Mouse (Mus musculus) NIH3T3 (cell line): ENCODE measurements around the gene Col13a1.

Experiments used
- DNase-seq: peaks from one replicate; pipeline ENCODE4 v3.0.0-alpha.2; 2012; ENCODE audit warnings: low read depth

The Col13a1 gene

GRCm38 (mm10) chr10:61829046-61829445, 149.9 kb downstream of the Col13a1 start:
- DNase-seq = no peak

GRCm38 (mm10) chr10:61827950-61828936, 150.7 kb downstream of the Col13a1 start:
- no peak for DNase-seq

GRCm38 (mm10) chr10:61826753-61827435, 152.0 kb downstream of the Col13a1 start:
- DNase-seq = no peak

GRCm38 (mm10) chr10:61825979-61826752, 152.7 kb downstream of the Col13a1 start:
- no peak for DNase-seq

GRCm38 (mm10) chr10:61825536-61825935, 153.4 kb downstream of the Col13a1 start:
- no peak for DNase-seq

- DNase-seq = peak; percentile 51
Observed at GRCm38 (mm10) chr10:61823731-61824115, 155.2 kb downstream of the Col13a1 start.

- DNase-seq = no peak
Observed at GRCm38 (mm10) chr10:61822968-61823730, 155.8 kb downstream of the Col13a1 start.

- DNase-seq = peak; percentile 21
Observed at GRCm38 (mm10) chr10:61820050-61820449, 158.9 kb downstream of the Col13a1 start.

- peak; percentile 84 for DNase-seq
Observed at GRCm38 (mm10) chr10:61811987-61812386, 166.9 kb downstream of the Col13a1 start.

GRCm38 (mm10) chr10:61798133-61798576, 180.8 kb downstream of the Col13a1 start:
- no peak for DNase-seq

GRCm38 (mm10) chr10:61795458-61795857, 183.4 kb downstream of the Col13a1 start:
- no peak for DNase-seq

- DNase-seq = no peak
Observed at GRCm38 (mm10) chr10:61794971-61795370, 183.9 kb downstream of the Col13a1 start.

GRCm38 (mm10) chr10:61793015-61793414, 185.9 kb downstream of the Col13a1 start:
- no peak for DNase-seq

GRCm38 (mm10) chr10:61788499-61788898, 190.4 kb downstream of the Col13a1 start:
- no peak for DNase-seq
